17 mouse cellular contexts compared by ENCODE assay signal in genomic region chr17:93337576-93337975, GRCm38 (mm10).
"Had no signal": no experiment of that assay in that cellular context is flagged by ENCODE, and none has a peak within 500 bp of the region (broad histone marks: within the 10 kb centered on the region; RNA-seq: fewer than 3 reads in every experiment).

No protein-coding gene starts in this region.

- DNase-seq: retina, postnatal 1 day; right cerebral cortex, adult 18-20 months; right cerebral cortex, postnatal 14 days; right cerebral cortex, postnatal 25 days; right cerebral cortex, postnatal 4 days; spleen, adult 18-20 months; thymus, adult 18-20 months; thymus, adult 2 months; thymus, postnatal 14 days; thymus, postnatal 25 days; thymus, postnatal 36 days; thymus, postnatal 4 days had no signal

- H3K9ac ChIP-seq: neural tube, embryonic 12.5 days; neural tube, embryonic 13.5 days; neural tube, embryonic 15.5 days; stomach, embryonic 15.5 days had no signal

- H3K9me3 ChIP-seq: neural tube, embryonic 12.5 days; neural tube, embryonic 13.5 days; neural tube, embryonic 15.5 days; stomach, embryonic 15.5 days had no signal

- H3K4me3 ChIP-seq: neural tube, embryonic 12.5 days; neural tube, embryonic 13.5 days; neural tube, embryonic 15.5 days; stomach, embryonic 15.5 days had no signal

- H3K36me3 ChIP-seq: neural tube, embryonic 12.5 days; neural tube, embryonic 13.5 days; neural tube, embryonic 15.5 days; stomach, embryonic 15.5 days had no signal

- H3K4me2 ChIP-seq: neural tube, embryonic 12.5 days; neural tube, embryonic 13.5 days; neural tube, embryonic 15.5 days; stomach, embryonic 15.5 days had no signal

- H3K27ac ChIP-seq: neural tube, embryonic 12.5 days; neural tube, embryonic 13.5 days; neural tube, embryonic 15.5 days; stomach, embryonic 15.5 days; stomach, postnatal 0 days had no signal

- H3K4me1 ChIP-seq: neural tube, embryonic 12.5 days; neural tube, embryonic 13.5 days; neural tube, embryonic 15.5 days; stomach, embryonic 15.5 days had no signal

- H3K27me3 ChIP-seq: neural tube, embryonic 12.5 days; neural tube, embryonic 13.5 days; neural tube, embryonic 15.5 days; stomach, embryonic 15.5 days had no signal
